Mouse (Mus musculus) G1E (cell line): ENCODE data around the gene Dennd1a.

Experiments
- CTCF ChIP-seq: IDR thresholded peaks from 2 replicates; pipeline ENCODE4 v1.5.1; 2012; ENCODE audit warnings: low read depth, low read length, inconsistent platforms, mixed read lengths
- GATA1 ChIP-seq: IDR thresholded peaks from 2 replicates; pipeline ENCODE4 v1.6.1; 2012; ENCODE audit warnings: borderline replicate concordance, low read length, inconsistent platforms, mixed read lengths
- GATA2 ChIP-seq: IDR thresholded peaks from 2 replicates; pipeline ENCODE4 v1.6.1; 2012; ENCODE audit warnings: low read depth, low read length, inconsistent platforms, borderline replicate concordance
- POLR2AphosphoS5 ChIP-seq: IDR thresholded peaks from 2 replicates; pipeline ENCODE4 v1.6.1; 2012; ENCODE audit warnings: low read depth, low read length, inconsistent platforms; ENCODE audit not compliant: insufficient replicate concordance
- TAL1 ChIP-seq: conservative IDR thresholded peaks from 2 replicates; pipeline ENCODE4 v1.6.1; 2012; ENCODE audit warnings: low read depth, low read length, inconsistent platforms, mixed read lengths

DNA sequence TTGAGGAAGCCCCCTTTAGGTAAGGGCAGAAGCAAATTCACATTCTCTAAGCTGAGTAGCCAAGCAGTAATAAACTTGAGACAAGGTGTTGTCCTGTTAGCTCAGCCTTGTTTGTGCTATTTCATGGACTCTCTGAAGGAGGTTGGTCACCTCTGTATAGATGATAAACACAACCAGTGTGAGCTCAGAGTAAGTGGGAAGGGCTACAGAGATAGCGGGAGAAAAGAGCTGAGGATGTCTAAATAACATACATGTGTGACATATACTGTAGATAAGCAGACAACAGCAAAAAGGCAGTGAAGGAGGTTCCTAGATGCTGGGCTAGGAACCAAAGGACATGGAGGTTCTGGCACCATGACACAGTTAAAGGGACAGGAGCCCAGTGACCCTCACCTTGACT is 286.2 kb downstream of the Dennd1a start:
- TF ChIP-seq CTCF (no peak), GATA1 (no peak), POLR2AphosphoS5 (no peak), GATA2 (no peak), TAL1 (no peak)
